Mouse (Mus musculus) forebrain, embryonic 11.5 days (tissue): ENCODE data around the gene Arhgap21. TPM values are rescaled to one million over a fixed set of nuclear protein-coding genes. Genes with fewer than 3 reads are reported as not detected.

Experiments used
- ATAC-seq: fragments of 200-750 bp; cut with Nextera tagmentation; replicated peaks from 2 replicates; pipeline ENCODE4 v1.8.0; 2017; ENCODE audit warnings: moderate TSS enrichment; ENCODE audit not compliant: low FRiP score
- DNase-seq: peaks from one replicate; pipeline ENCODE4 v3.0.0-alpha.2; 2017; ENCODE audit warnings: low spot score
- H3K27ac ChIP-seq: fragments of 300-500 bp; sonication (generic); 2 replicates; pipeline ENCODE4 v1.5.1; 2014; ENCODE audit warnings: low read depth, low read length
- H3K27me3 ChIP-seq: fragments of 300-500 bp; sonication (generic); 2 replicates; pipeline ENCODE4 v1.6.1; 2014; ENCODE audit warnings: mild to moderate bottlenecking, low read length, mixed read lengths; ENCODE audit not compliant: control insufficient read depth, insufficient read depth
- H3K36me3 ChIP-seq: fragments of 300-500 bp; sonication (generic); 2 replicates; pipeline ENCODE4 v1.6.1; 2014; ENCODE audit warnings: mild to moderate bottlenecking, low read length, moderate library complexity, mixed read lengths; ENCODE audit not compliant: control insufficient read depth, insufficient read depth
- H3K4me1 ChIP-seq: fragments of 300-500 bp; sonication (generic); replicated peaks from 2 replicates; pipeline ENCODE4 v1.6.1; 2014; ENCODE audit warnings: low read length, mixed read lengths; ENCODE audit not compliant: control insufficient read depth, insufficient read depth
- H3K4me2 ChIP-seq: fragments of 300-500 bp; sonication (generic); 2 replicates; pipeline ENCODE4 v1.6.1; 2014; ENCODE audit warnings: low read depth, mild to moderate bottlenecking, low read length, moderate library complexity, mixed read lengths; ENCODE audit not compliant: severe bottlenecking
- H3K4me3 ChIP-seq: fragments of 300-500 bp; sonication (generic); 2 replicates; pipeline ENCODE4 v1.5.1; 2014; ENCODE audit warnings: low read depth, low read length
- H3K9ac ChIP-seq: fragments of 300-500 bp; sonication (generic); 2 replicates; pipeline ENCODE4 v1.6.1; 2014; ENCODE audit warnings: low read length
- H3K9me3 ChIP-seq: fragments of 300-500 bp; sonication (generic); 2 replicates; pipeline ENCODE4 v1.6.1; 2016; ENCODE audit warnings: low read length, mixed read lengths; ENCODE audit not compliant: control insufficient read depth
- WGBS: fragments of 180-500 bp; shearing (Covaris S2); extraction: QIAGEN DNeasy Blood & Tissue Kit; methylation state at CpG from one replicate; pipeline ENCODE4 v1.1.7; 2014; 5-methylcytosine and 5-hydroxymethylcytosine counted together
- polyA plus RNA-seq: library from polyadenylated mRNA; unstranded; fragments of >200 nt; fragmentation: Nextera tagmentation; extraction: Ambion mirVana; gene quantifications from 2 replicates; pipeline ENCODE4 v1.2.1, GENCODE M21; 2014

The Arhgap21 gene
- polyA plus RNA-seq, 1 experiment from 2014 or later, result 61.2 TPM

DNA sequence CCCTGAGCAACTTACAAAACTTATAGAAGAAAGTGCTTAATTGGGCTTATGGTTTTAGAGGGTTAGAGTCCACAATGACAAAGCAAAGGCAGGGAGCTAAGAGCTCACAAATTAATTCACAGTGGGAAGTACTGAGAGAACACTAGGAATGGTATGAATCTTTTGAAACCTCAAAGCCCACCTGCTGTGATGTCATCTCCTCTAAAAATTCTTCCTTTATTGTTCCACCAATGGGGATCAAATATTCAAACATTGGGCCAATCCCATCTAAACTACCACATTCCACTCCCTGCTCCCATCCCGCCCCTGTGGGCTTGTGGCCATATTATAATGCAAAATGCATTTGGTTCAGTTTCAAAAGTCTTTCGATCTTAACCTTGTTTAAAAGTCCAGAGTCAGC lies 22.8 kb upstream of the Arhgap21 start:
- WGBS, result 84% methylated on average over 2 of the region's 2 CpGs
- H3K27ac ChIP-seq, result no peak overlapping the region
- H3K4me1 ChIP-seq, result no peaks in the 10 kb centered on the region
- no peak overlapping the region for H3K4me2 ChIP-seq
- H3K4me3 ChIP-seq, result no peak overlapping the region
- DNase-seq (no peak), ATAC-seq (no peak)
- no peaks in the 10 kb centered on the region for H3K27me3 ChIP-seq
- no peak overlapping the region for H3K9ac ChIP-seq
- no peaks in the 10 kb centered on the region for H3K36me3 ChIP-seq
- H3K9me3 ChIP-seq, result no peaks in the 10 kb centered on the region; the same call in 1 of the 2 replicates

- DNase-seq (peak; percentile 52), ATAC-seq (no peak)
- no peaks in the 10 kb centered on the region for H3K27me3 ChIP-seq
- no peak overlapping the region for H3K4me2 ChIP-seq
- H3K4me3 ChIP-seq, result no peak overlapping the region
- H3K4me1 ChIP-seq, result no peaks in the 10 kb centered on the region
- H3K9me3 ChIP-seq, result no peaks in the 10 kb centered on the region; the same call in 1 of the 2 replicates
- no peak overlapping the region for H3K27ac ChIP-seq
- H3K9ac ChIP-seq, result no peak overlapping the region
- WGBS, result 61% methylated on average over 2 of the region's 2 CpGs
- H3K36me3 ChIP-seq, result no peaks in the 10 kb centered on the region
Observed at GRCm38 (mm10) chr2:20990907-20991306, 22.2 kb upstream of the Arhgap21 start.

- ATAC-seq, result no peak
- H3K4me2 ChIP-seq, result no peak overlapping the region
- H3K9me3 ChIP-seq, result no peaks in the 10 kb centered on the region; the same call in 1 of the 2 replicates
- H3K9ac ChIP-seq, result no peak overlapping the region
- no peaks in the 10 kb centered on the region for H3K27me3 ChIP-seq
- no peaks in the 10 kb centered on the region for H3K36me3 ChIP-seq
- H3K4me3 ChIP-seq, result no peak overlapping the region
- no peak overlapping the region for H3K27ac ChIP-seq
- WGBS, result 90% methylated on average over 3 of the region's 3 CpGs
- DNase-seq, result no peak
- no peaks in the 10 kb centered on the region for H3K4me1 ChIP-seq
Observed at GRCm38 (mm10) chr2:20990056-20990455, 21.4 kb upstream of the Arhgap21 start.

DNA sequence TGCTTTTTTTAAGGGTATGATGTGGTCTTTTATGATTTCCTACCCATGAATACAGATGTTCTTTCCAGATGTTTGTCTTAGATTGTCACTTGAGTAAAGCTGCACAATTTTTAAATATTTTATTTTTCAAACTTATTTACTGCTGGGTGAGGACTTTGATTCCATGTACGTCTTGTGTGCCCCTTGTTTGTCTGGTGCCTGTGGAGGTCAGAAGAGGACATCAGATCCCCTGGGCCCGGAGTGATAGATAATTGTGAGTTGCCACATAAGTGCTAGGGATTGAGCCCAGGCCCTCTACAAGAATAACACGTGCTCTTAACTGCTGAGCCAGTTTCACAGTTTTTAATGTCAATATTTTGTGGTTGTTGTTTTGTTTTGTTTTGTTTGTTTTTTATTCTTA lies 19.1 kb upstream of the Arhgap21 start:
- no peak for DNase-seq
- H3K4me2 ChIP-seq, result no peak overlapping the region
- WGBS, result 70% methylated on average over 3 of the region's 3 CpGs

GRCm38 (mm10) chr2:20978726-20979125 lies 10.0 kb upstream of the Arhgap21 start:
- Histone ChIP-seq H3K9me3 (no peaks in the 10 kb centered on the region), H3K27me3 (no peaks in the 10 kb centered on the region), H3K27ac (no peak overlapping the region), H3K4me3 (no peak overlapping the region), H3K9ac (no peak overlapping the region), H3K4me1 (no peaks in the 10 kb centered on the region), H3K4me2 (no peak overlapping the region), H3K36me3 (no peaks in the 10 kb centered on the region)
- ATAC-seq (no peak), DNase-seq (no peak)
- 75% methylated on average over 8 of the region's 8 CpGs for WGBS

More for the DNA sequence above, 19.1 kb upstream of the Arhgap21 start:
- Histone ChIP-seq H3K36me3 (no peaks in the 10 kb centered on the region), H3K9ac (no peak overlapping the region), H3K27me3 (no peaks in the 10 kb centered on the region), H3K4me1 (no peaks in the 10 kb centered on the region), H3K9me3 (no peaks in the 10 kb centered on the region; the same call in 1 of the 2 replicates), H3K4me3 (no peak overlapping the region), H3K27ac (no peak overlapping the region)
- no peak for ATAC-seq

GRCm38 (mm10) chr2:20977051-20977450 lies 8.4 kb upstream of the Arhgap21 start:
- H3K9me3 ChIP-seq, result no peaks in the 10 kb centered on the region
- ATAC-seq, result no peak
- no peak overlapping the region for H3K9ac ChIP-seq
- H3K4me3 ChIP-seq, result no peak overlapping the region
- no peak overlapping the region for H3K4me2 ChIP-seq
- H3K4me1 ChIP-seq, result no peaks in the 10 kb centered on the region
- DNase-seq, result no peak
- no peaks in the 10 kb centered on the region for H3K36me3 ChIP-seq
- no peaks in the 10 kb centered on the region for H3K27me3 ChIP-seq
- H3K27ac ChIP-seq, result no peak overlapping the region

GRCm38 (mm10) chr2:20973513-20973912 lies 4.8 kb upstream of the Arhgap21 start:
- Histone ChIP-seq H3K27ac (no peak overlapping the region), H3K4me1 (peaks cover 4% of the 10 kb centered on the region; the same call in 1 of the 2 replicates), H3K4me2 (no peak overlapping the region), H3K4me3 (no peak overlapping the region), H3K36me3 (no peaks in the 10 kb centered on the region), H3K9ac (no peak overlapping the region), H3K9me3 (no peaks in the 10 kb centered on the region), H3K27me3 (no peaks in the 10 kb centered on the region)
- DNase-seq (no peak), ATAC-seq (no peak)
- 91% methylated on average over 3 of the region's 3 CpGs for WGBS

- no peak for ATAC-seq
- no peaks in the 10 kb centered on the region for H3K36me3 ChIP-seq
- no peak overlapping the region for H3K27ac ChIP-seq
- H3K4me3 ChIP-seq, result no peak overlapping the region
- no peak overlapping the region for H3K4me2 ChIP-seq
- H3K4me1 ChIP-seq, result peaks cover 4% of the 10 kb centered on the region; the same call in 1 of the 2 replicates
- no peaks in the 10 kb centered on the region for H3K9me3 ChIP-seq
- H3K9ac ChIP-seq, result no peak overlapping the region
- no peaks in the 10 kb centered on the region for H3K27me3 ChIP-seq
- DNase-seq, result no peak
- WGBS, result 89% methylated on average over 1 of the region's 1 CpGs
Observed at GRCm38 (mm10) chr2:20972180-20972579, 3.5 kb upstream of the Arhgap21 start.

DNA sequence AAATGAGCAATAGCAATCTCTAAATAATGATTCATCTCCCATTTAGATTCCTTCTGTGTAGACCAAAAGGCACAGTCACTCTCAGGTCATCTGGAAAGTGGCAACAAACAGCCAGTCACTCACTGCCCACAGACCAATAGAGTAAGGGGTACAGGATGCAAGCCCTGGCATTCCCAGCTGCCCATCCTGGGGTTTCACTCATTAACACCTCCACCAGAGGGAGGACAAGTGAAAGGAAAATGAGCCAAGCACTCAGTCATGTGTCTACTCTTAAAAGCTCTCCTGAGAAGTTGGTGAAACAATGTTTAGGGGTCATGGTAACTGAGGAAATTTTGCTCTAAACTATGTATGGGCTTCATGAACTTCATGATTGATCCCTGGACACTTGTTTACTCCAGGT lies 2.9 kb upstream of the Arhgap21 start:
- H3K9me3 ChIP-seq, result no peaks in the 10 kb centered on the region
- no peak for ATAC-seq
- H3K4me1 ChIP-seq, result peaks cover 4% of the 10 kb centered on the region; the same call in 1 of the 2 replicates
- H3K36me3 ChIP-seq, result no peaks in the 10 kb centered on the region
- no peaks in the 10 kb centered on the region for H3K27me3 ChIP-seq
- H3K9ac ChIP-seq, result no peak overlapping the region
- H3K4me2 ChIP-seq, result no peak overlapping the region
- no peak for DNase-seq
- H3K27ac ChIP-seq, result no peak overlapping the region
- H3K4me3 ChIP-seq, result no peak overlapping the region
